Mouse (Mus musculus): ENCODE data around the gene Defb30. TPM values are rescaled to one million over a fixed set of nuclear protein-coding genes. Genes with fewer than 3 reads are reported as not detected.
A peak's percentile ranks its signal among the peaks of the same experiment; 100 is the strongest.

The Defb30 gene
- total RNA-seq (2021): not detected
- long read RNA-seq, experiment 1: 0 reads
- long read RNA-seq, experiment 2: 0 reads

DNA sequence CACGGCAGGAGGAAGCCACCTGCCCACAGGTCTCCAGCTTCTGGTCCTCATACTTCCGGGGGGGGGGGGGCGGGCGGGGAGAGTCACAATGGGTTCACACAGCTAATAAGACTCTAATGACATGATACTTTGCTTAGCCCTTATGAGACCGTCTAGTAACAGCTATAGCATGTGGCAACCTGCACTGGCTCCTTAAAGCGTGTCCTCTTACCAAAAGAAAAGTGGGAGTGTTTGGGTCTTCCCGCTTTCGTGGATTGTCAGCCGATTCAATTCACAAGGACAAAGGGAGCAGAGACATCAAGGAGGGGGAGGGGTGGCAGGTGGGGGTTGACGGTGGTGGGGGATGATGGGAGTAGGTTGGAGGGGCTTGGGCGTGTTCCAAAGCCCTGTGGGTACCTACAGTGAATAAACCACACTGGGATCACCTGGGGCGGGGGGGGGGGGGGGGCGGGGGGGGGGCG lies at the start of gene Defb30:
Gene Defb30 (minus strand): TSS at position 51 of the 461 bp plus-strand sequence.
- no peak for DNase-seq
- intact Hi-C loops (cut with DNase I): no loop called here

GRCm38 (mm10) chr14:63067708-63068107 lies 17.9 kb upstream of the Defb30 start:
- intact Hi-C loops (cut with DNase I): no loop called here
- DNase-seq: no peak

GRCm38 (mm10) chr14:63066630-63067310 lies 17.0 kb upstream of the Defb30 start:
- intact Hi-C loops (cut with DNase I): no loop called here
- DNase-seq: peak in 1 of 2 experiments; percentile 48

GRCm38 (mm10) chr14:63065391-63065790 lies 15.6 kb upstream of the Defb30 start:
- DNase-seq: no peak
- intact Hi-C loops (cut with DNase I): no loop called here

- intact Hi-C loops (cut with DNase I): no loop called here
- no peak for DNase-seq
Observed at GRCm38 (mm10) chr14:63062184-63062583, 12.4 kb upstream of the Defb30 start.

DNA sequence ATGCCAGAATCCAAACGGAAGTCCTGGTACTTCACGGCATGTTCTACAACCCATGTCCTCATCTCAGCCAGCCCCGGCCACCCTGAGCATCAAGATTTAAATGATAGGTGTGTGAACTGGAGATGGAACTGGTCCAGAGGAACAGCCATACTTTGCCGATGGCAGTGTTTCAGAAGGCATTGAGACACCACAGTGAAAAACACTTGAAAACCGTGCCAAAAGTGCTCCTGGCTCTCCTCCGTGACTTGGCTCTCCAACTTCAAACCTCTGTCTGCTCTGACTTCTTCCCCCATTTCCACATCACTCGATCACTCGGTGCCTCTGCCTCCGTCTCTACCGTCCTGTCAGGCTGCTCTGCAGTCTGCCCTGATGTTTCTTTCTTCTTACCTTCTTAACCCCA lies 10.6 kb upstream of the Defb30 start:
- DNase-seq: no peak
- intact Hi-C loops (cut with DNase I): no loop called here

- no peak for DNase-seq
- intact Hi-C loops (cut with DNase I): no loop called here
Observed at GRCm38 (mm10) chr14:63054729-63055128, 5.0 kb upstream of the Defb30 start.

- intact Hi-C loops (cut with DNase I): no loop called here
- peak; percentile 14 to 46 for DNase-seq
Observed at GRCm38 (mm10) chr14:63050769-63051168, 1.0 kb upstream of the Defb30 start.

- intact Hi-C loops (cut with DNase I): no loop called here
- no peak for DNase-seq
Observed at GRCm38 (mm10) chr14:63046691-63047090, 3.1 kb downstream of the Defb30 start, which contains the start of gene Defb42. TSS of gene Defb42 (plus strand) at chr14:63046991.

DNA sequence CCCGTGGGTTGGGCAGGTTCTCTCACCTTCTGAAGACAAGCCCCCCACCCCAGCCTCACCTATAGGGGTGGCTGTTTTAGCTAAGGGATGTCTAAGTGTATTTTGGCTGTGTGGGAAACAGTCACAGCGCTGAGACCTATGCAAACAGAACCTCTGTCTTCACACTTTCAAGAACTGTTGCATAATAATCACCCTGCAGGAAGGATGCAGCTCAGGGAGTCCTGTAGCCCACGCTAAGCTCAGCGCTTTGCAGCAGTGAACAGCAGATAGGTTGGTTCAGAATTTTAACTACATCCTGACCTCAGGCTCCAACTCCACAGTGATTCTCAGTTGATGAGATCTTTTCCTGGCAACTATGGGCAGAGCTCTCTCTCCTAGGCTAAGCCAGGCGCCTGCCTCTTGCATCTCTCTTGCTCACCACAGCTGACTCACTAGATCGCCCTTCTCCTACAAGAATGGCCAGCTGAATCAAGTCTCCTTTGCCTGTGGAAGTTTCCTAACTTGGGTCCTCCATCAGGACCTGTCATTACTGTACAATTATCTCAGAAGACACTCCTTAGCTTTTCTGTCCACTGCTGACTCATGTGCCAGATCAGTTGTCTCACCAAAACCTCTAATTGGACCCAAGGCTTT lies 29.1 kb downstream of the Defb30 start:
- intact Hi-C loops (cut with DNase I): no loop called here

GRCm38 (mm10) chr14:63014667-63015066 lies 35.1 kb downstream of the Defb30 start:
- intact Hi-C loops (cut with DNase I): no loop called here
- no peak for DNase-seq

More for the DNA sequence above, 29.1 kb downstream of the Defb30 start:
- DNase-seq: no peak

DNA sequence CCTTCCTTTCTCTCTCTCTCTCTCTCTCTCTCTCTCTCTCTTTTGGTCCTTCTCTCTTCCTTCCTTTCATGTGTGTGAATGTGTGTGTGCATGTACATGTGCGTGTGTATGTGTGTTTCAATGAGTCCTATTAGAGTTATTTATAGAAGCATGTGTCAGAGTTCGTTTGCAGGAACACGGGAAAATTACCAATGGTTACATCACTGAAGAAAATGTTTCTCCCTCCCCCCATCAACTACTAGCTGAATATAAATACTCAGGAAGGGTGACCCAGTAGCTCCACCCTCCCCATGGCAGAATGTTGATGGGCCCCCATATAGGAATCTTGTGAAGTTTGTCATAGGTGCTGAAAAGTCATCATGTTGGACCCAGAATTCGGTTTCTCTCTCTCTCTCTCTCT lies 36.7 kb downstream of the Defb30 start:
- intact Hi-C loops (cut with DNase I): no loop called here
- no peak for DNase-seq

- DNase-seq: no peak
- intact Hi-C loops (cut with DNase I): no loop called here
Observed at GRCm38 (mm10) chr14:63011471-63011870, 38.3 kb downstream of the Defb30 start, which contains the start of gene Defb43. TSS of gene Defb43 (plus strand) at chr14:63011771.

- DNase-seq: no peak
- intact Hi-C loops (cut with DNase I): no loop called here
Observed at GRCm38 (mm10) chr14:63002588-63002987, 47.2 kb downstream of the Defb30 start.

- intact Hi-C loops (cut with DNase I): no loop called here
- DNase-seq: no peak
Observed at GRCm38 (mm10) chr14:62998977-62999376, 50.8 kb downstream of the Defb30 start.

- intact Hi-C loops (cut with DNase I): no loop called here
- DNase-seq: no peak
Observed at GRCm38 (mm10) chr14:62997777-62998176, 52.0 kb downstream of the Defb30 start, which contains the start of gene Defb47. TSS of gene Defb47 (plus strand) at chr14:62998077.

DNA sequence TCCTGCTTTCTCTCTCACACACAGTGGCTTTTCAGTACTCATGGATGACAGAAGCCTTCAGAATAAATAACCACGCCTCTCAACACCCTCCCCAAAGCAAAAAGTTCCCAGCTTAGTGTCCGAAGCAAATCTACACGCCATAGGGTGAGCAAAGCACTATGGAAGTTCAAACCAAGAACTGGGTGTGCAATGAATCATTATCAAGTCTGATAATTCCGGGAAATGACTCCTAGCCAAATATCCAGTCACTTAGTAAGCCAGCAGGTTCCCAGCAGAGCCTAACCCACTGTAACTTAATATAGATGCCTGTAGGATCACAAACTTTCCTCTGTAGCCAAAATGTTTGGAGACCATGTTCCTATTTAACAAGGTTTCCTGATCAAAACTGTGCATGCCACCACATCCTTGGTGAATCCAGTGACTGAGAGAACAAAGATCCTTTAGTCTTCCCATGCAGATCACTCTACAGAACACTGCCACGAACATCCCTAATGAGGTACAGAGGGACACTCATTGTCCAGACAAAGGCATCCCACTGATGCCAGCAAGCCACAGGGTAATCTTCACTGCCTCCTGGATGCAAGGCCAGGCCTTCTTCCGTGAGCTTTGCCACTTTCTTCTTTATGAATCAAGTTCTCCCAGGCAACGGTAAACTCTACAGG lies 57.8 kb downstream of the Defb30 start:
- no peak for DNase-seq
- intact Hi-C loops (cut with DNase I): no loop called here

DNA sequence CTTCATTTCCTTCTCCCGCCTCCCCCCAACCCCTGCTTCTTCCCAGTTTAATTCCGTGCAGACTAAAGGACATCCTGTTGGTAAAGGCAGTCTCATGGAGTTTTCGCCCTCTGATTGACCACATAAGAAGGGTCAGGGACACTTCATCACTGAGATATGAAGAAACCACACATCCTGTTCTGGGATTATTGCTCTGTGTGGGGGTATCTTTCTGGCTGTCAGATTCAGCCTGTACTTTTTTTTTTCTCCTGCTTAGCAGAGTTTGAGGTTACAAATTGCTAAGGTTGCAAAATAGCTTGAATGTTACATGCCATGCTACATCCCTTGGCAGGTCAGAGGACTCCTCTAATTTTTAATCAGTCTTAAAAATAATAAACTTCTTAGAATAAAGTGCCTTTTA lies 58.5 kb downstream of the Defb30 start:
- intact Hi-C loops (cut with DNase I): no loop called here
- DNase-seq: no peak

- intact Hi-C loops (cut with DNase I): no loop called here
- DNase-seq: no peak
Observed at GRCm38 (mm10) chr14:62984410-62984809, 65.3 kb downstream of the Defb30 start, which contains the start of gene Defb48. TSS of gene Defb48 (minus strand) at chr14:62984510.

Data from gastrocnemius, postnatal 36 days (tissue).